12 mouse cellular contexts compared by ENCODE assay signal in the genomic region with DNA sequence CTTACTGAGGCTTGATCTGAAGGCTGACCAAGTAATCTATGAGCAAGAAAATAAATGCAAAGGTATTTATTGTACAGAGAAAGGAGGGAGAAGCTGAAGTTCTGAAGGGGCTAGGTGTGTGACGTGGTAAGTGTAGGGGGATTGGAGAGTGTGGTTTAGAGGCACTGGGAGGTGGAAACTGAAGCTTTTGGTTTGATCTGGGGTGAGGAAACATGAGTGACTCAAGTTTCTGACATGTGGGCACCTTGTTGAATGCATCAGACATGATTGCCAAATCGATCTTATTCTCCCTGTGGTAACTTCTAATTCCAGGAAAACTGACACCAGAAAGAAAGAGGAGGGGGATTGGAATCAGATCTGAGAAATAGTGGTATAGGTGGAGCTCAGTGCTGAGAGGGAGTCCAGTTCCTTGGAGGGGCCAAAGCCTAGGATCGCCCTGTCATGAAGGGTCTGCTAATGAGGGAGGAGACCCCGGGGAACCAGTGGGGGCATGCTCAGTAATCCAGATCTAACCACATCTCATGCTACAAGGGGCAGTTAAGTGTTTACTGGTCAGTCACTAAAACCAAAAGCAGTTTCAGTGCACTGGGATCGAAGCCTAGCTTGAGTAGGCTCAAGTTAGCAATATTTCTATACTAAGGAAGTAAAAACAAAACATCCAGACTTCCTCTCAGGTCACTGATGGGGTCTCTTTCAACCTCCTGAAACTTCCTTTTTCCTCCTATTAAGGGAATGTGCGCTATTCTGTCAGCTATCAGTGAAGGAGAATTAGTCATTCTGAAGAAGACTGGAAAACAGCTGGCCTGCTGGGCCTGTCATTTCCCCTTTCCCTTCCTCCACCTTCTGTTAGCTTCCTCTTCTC. TPM values are rescaled to one million over a fixed set of nuclear protein-coding genes. Genes with fewer than 3 reads are reported as not detected.
DNase-seq lines count a peak whose midpoint lies in the region; ATAC-seq and TF ChIP-seq lines count a peak whose summit lies in the region.
"Had no signal": no experiment of that assay in that cellular context is flagged by ENCODE, and none has a peak within 500 bp of the region (broad histone marks: within the 10 kb centered on the region; RNA-seq: fewer than 3 reads in every experiment).

No protein-coding gene starts in this region.

- TF ChIP-seq POLR2A in limb, embryonic 14.5 days (IDR thresholded peaks at IDR 0.05; ENCODE audit: borderline replicate concordance, extremely low read depth, insufficient read depth, insufficient read length): no peak

- no peaks in the 10 kb centered on the region for H3K4me1 ChIP-seq in hindbrain, embryonic 12.5 days
- no peaks in the 10 kb centered on the region for H3K4me1 ChIP-seq in hindbrain, embryonic 13.5 days (replicated peaks)
- no peaks in the 10 kb centered on the region for H3K4me1 ChIP-seq in brown adipose tissue, adult 24 weeks (ENCODE audit: control insufficient read depth, insufficient read depth, insufficient read length, low read length)
- no peaks in the 10 kb centered on the region for H3K4me1 ChIP-seq in limb, embryonic 14.5 days (ENCODE audit: control insufficient read depth, insufficient read depth, low read length)

- H3K27me3 ChIP-seq in hindbrain, embryonic 12.5 days: no peaks in the 10 kb centered on the region
- H3K27me3 ChIP-seq in hindbrain, embryonic 13.5 days: no peaks in the 10 kb centered on the region
- H3K27me3 ChIP-seq in limb, embryonic 14.5 days (ENCODE audit: control insufficient read depth, insufficient read depth, low read length): no peaks in the 10 kb centered on the region

- H3K27ac ChIP-seq in hindbrain, embryonic 12.5 days: 0 out of 2 replicates have a peak overlapping the region, but pooled peaks have one; percentile 52
- no peak overlapping the region for H3K27ac ChIP-seq in hindbrain, embryonic 13.5 days
- peak overlapping the region; percentile 52 for H3K27ac ChIP-seq in brown adipose tissue, adult 24 weeks (replicated peaks; ENCODE audit: low read depth, low read length)
- no peak overlapping the region for H3K27ac ChIP-seq in limb, embryonic 14.5 days (replicated peaks; ENCODE audit: low read depth, low read length)
- no peak overlapping the region for H3K27ac ChIP-seq in left cerebral cortex, adult 2 months
- H3K27ac ChIP-seq: hindbrain, embryonic 10.5 days had no signal

- peaks cover 17% of the 10 kb centered on the region for H3K36me3 ChIP-seq in hindbrain, embryonic 12.5 days
- peaks cover 18% of the 10 kb centered on the region for H3K36me3 ChIP-seq in hindbrain, embryonic 13.5 days
- peaks cover 23% of the 10 kb centered on the region for H3K36me3 ChIP-seq in limb, embryonic 14.5 days (ENCODE audit: control insufficient read depth, insufficient read depth, low read length)

- intact Hi-C loops in left cerebral cortex, adult 2 months (cut with DNase I): no loop called here

- no peak overlapping the region for H3K4me2 ChIP-seq in hindbrain, embryonic 12.5 days (replicated peaks)
- H3K4me2 ChIP-seq in hindbrain, embryonic 13.5 days: no peak overlapping the region
- no peak overlapping the region for H3K4me2 ChIP-seq in limb, embryonic 14.5 days (replicated peaks; ENCODE audit: low read depth, low read length, severe bottlenecking)

- peak; percentile 43 for DNase-seq in 3T3-L1 (ENCODE audit: low read depth, low spot score)
- peak; percentile 5 for DNase-seq in limb, embryonic 14.5 days (ENCODE audit: low spot score)
- no peak for DNase-seq in left cerebral cortex, adult 8-10 months (ENCODE audit: low spot score in 2 of 2)
- no peak for DNase-seq in left cerebral cortex, adult 2 months (ENCODE audit: extremely low spot score in 1 of 2, low spot score in 2 of 2)
- no peak for DNase-seq in layer of hippocampus, adult 11-12 months (ENCODE audit: low spot score)
- DNase-seq: cerebellum, adult 2 months had no signal

- WGBS in hindbrain, embryonic 12.5 days: 75% methylated on average over 6 of the region's 6 CpGs
- WGBS in hindbrain, embryonic 13.5 days: 81% methylated on average over 6 of the region's 6 CpGs
- 65% methylated on average over 6 of the region's 6 CpGs for WGBS in limb, embryonic 14.5 days

- H3K4me3 ChIP-seq in hindbrain, embryonic 12.5 days: no peak overlapping the region
- H3K4me3 ChIP-seq in hindbrain, embryonic 13.5 days: no peak overlapping the region
- no peak overlapping the region for H3K4me3 ChIP-seq in brown adipose tissue, adult 24 weeks (ENCODE audit: insufficient read depth, low read depth, low read length)
- no peak overlapping the region for H3K4me3 ChIP-seq in limb, embryonic 14.5 days (replicated peaks; ENCODE audit: low read length)
- no peak overlapping the region for H3K4me3 ChIP-seq in left cerebral cortex, adult 2 months
- H3K4me3 ChIP-seq: hindbrain, embryonic 10.5 days had no signal

- TF ChIP-seq CTCF in left cerebral cortex, adult 2 months (IDR thresholded peaks at IDR 0.05): no peak

- ATAC-seq in hindbrain, embryonic 12.5 days (ENCODE audit: low FRiP score): no peak
- ATAC-seq in hindbrain, embryonic 13.5 days (ENCODE audit: low FRiP score): no peak
- ATAC-seq in limb, embryonic 14.5 days (ENCODE audit: low FRiP score, low read depth): no peak
- ATAC-seq: forebrain, embryonic 14.5 days had no signal

- H3K9ac ChIP-seq in hindbrain, embryonic 12.5 days: no peak overlapping the region
- H3K9ac ChIP-seq in hindbrain, embryonic 13.5 days: no peak overlapping the region
- no peak overlapping the region for H3K9ac ChIP-seq in limb, embryonic 14.5 days (ENCODE audit: low read depth, low read length, severe bottlenecking)

- H3K9me3 ChIP-seq in hindbrain, embryonic 12.5 days (replicated peaks): no peaks in the 10 kb centered on the region
- H3K9me3 ChIP-seq in hindbrain, embryonic 13.5 days: no peaks in the 10 kb centered on the region
- H3K9me3 ChIP-seq in limb, embryonic 14.5 days (ENCODE audit: control insufficient read depth, low read length): no peaks in the 10 kb centered on the region
- H3K9me3 ChIP-seq: hindbrain, embryonic 10.5 days had no signal

RNA-seq across cellular contexts. Expression of gene Tm4sf19, which starts 4.4 kb away (rescaled TPM):
- not detected in 2 replicates for polyA plus RNA-seq in hindbrain, embryonic 12.5 days (2016; fragmentation: Nextera tagmentation; extraction: Ambion mirVana)
- not detected in 2 replicates for polyA plus RNA-seq in hindbrain, embryonic 13.5 days (2015; fragmentation: Nextera tagmentation; extraction: Ambion mirVana)
- not detected in 2 replicates for polyA plus RNA-seq in brown adipose tissue, adult 24 weeks (2012; ENCODE audit: insufficient read depth, insufficient read length, missing spikeins)
- 0.10 and 0.24 TPM in 2 replicates for polyA plus RNA-seq in limb, embryonic 14.5 days (2012; rRNA removed)
- polyA plus RNA-seq in limb, embryonic 14.5 days (2014; fragmentation: Nextera tagmentation; extraction: Ambion mirVana): 0.15 TPM in 1 of 2 replicates, not detected in the other
- total RNA-seq in left cerebral cortex, adult 8-10 months (2022): under 1 TPM in 1 of 4 experiments, not detected in 3; 0.27 TPM
- total RNA-seq in left cerebral cortex, adult 2 months (2021): not detected
- total RNA-seq: midbrain, postnatal 0 days had no signal
- polyA plus RNA-seq: cerebellum, adult 2 months; forebrain, embryonic 14.5 days; hindbrain, embryonic 10.5 days; midbrain, postnatal 0 days had no signal

RNA-seq across cellular contexts. Expression of gene Tctex1d2, which starts 23.6 kb away (rescaled TPM):
- polyA plus RNA-seq in hindbrain, embryonic 12.5 days (2016; fragmentation: Nextera tagmentation; extraction: Ambion mirVana): 27.6 and 29.8 TPM in 2 replicates
- 35.4 and 36.6 TPM in 2 replicates for polyA plus RNA-seq in hindbrain, embryonic 13.5 days (2015; fragmentation: Nextera tagmentation; extraction: Ambion mirVana)
- 8.8 and 12.4 TPM in 2 replicates for polyA plus RNA-seq in brown adipose tissue, adult 24 weeks (2012; ENCODE audit: insufficient read depth, insufficient read length, missing spikeins)
- 15.3 and 16.9 TPM in 2 replicates for polyA plus RNA-seq in limb, embryonic 14.5 days (2012; rRNA removed)
- polyA plus RNA-seq in limb, embryonic 14.5 days (2014; fragmentation: Nextera tagmentation; extraction: Ambion mirVana): 25.6 and 25.9 TPM in 2 replicates
- 10 to 100 TPM; 17.5 to 21.3 (median 20.0) TPM for total RNA-seq in left cerebral cortex, adult 8-10 months (2022)
- total RNA-seq in left cerebral cortex, adult 2 months (2021): 10 to 100 TPM; 13.6 to 14.9 TPM

RNA-seq across cellular contexts. Expression of gene Pcyt1a, which starts 34.8 kb away (rescaled TPM):
- polyA plus RNA-seq in hindbrain, embryonic 12.5 days (2016; fragmentation: Nextera tagmentation; extraction: Ambion mirVana): 47.5 and 48.6 TPM in 2 replicates
- polyA plus RNA-seq in hindbrain, embryonic 13.5 days (2015; fragmentation: Nextera tagmentation; extraction: Ambion mirVana): 45.4 and 48.2 TPM in 2 replicates
- 46.6 and 46.8 TPM in 2 replicates for polyA plus RNA-seq in brown adipose tissue, adult 24 weeks (2012; ENCODE audit: insufficient read depth, insufficient read length, missing spikeins)
- 22.0 and 23.4 TPM in 2 replicates for polyA plus RNA-seq in limb, embryonic 14.5 days (2012; rRNA removed)
- polyA plus RNA-seq in limb, embryonic 14.5 days (2014; fragmentation: Nextera tagmentation; extraction: Ambion mirVana): 45.9 and 47.8 TPM in 2 replicates
- 10 to 100 TPM; 40.0 to 46.7 (median 43.6) TPM for total RNA-seq in left cerebral cortex, adult 8-10 months (2022)
- 10 to 100 TPM; 39.6 to 42.7 TPM for total RNA-seq in left cerebral cortex, adult 2 months (2021)

Comparison
In these comparisons a context has a peak if more than half of its experiments do, and no peak if none do; other contexts are left out.
1. H3K27ac ChIP-seq: peak in hindbrain, embryonic 12.5 days (single experiment) and brown adipose tissue, adult 24 weeks (single experiment); none in hindbrain, embryonic 13.5 days (single experiment), limb, embryonic 14.5 days (single experiment) and left cerebral cortex, adult 2 months (single experiment).
2. DNase-seq: peak in 3T3-L1 (single experiment) and limb, embryonic 14.5 days (single experiment); none in left cerebral cortex, adult 8-10 months (0 of 2), left cerebral cortex, adult 2 months (0 of 2) and layer of hippocampus, adult 11-12 months (single experiment).